Mouse (Mus musculus): Measurements from ENCODE around the gene Oit3. TPM values are rescaled to one million over a fixed set of nuclear protein-coding genes. Genes with fewer than 3 reads are reported as not detected.

Oit3 gene
- polyA plus RNA-seq (2014; fragmentation: Illumina TruSeq; extraction: RNeasy Lipid Tissue Mini Kit (QIAGEN cat#74804); ENCODE audit: low read depth, low replicate concordance), result 0.73 TPM

DNA sequence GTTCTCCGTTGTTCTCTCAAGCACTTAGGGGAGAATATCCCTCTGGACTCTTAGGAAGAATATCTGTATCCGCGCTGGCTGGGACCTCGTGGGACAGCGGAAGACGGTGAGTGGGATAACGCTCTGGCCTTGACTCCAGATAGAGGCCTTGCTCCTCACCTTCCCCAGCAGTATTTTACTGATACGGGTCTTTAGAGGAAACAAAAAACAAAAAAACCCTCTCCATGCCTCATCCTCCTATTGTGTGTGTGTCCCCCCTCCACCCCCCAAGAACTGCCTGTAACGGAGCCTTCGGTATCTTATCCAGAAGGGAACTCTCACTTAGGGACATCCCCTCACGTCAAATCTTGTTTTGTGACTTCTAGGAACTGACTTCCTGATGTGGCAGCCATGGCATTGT, at the start of gene Oit3:
TSS of gene Oit3 (minus strand) at position 44 of the 400 bp plus-strand sequence.

GRCm38 (mm10) chr10:59402899-59403792, 38.4 kb downstream of the Oit3 start, which contains the start of gene Pla2g12b:
Pla2g12b (plus strand) TSS chr10:59403660.

GRCm38 (mm10) chr10:59395461-59395860, 46.1 kb downstream of the Oit3 start, which contains the start of gene Gm10273:
Gm10273 (plus strand) TSS chr10:59395632.

Other genes with a start within 250 kb of the Oit3 start
- 272 TPM for gene Sept10, start 219.9 kb downstream of the Oit3 start, polyA plus RNA-seq (2014; fragmentation: Illumina TruSeq; extraction: RNeasy Lipid Tissue Mini Kit (QIAGEN cat#74804); ENCODE audit: low read depth, low replicate concordance)
- 10.9 TPM for gene Sowahc, start 219.8 kb downstream of the Oit3 start, polyA plus RNA-seq (2014; fragmentation: Illumina TruSeq; extraction: RNeasy Lipid Tissue Mini Kit (QIAGEN cat#74804); ENCODE audit: low read depth, low replicate concordance)
- 16.7 TPM for gene P4ha1, start 118.5 kb downstream of the Oit3 start, polyA plus RNA-seq (2014; fragmentation: Illumina TruSeq; extraction: RNeasy Lipid Tissue Mini Kit (QIAGEN cat#74804); ENCODE audit: low read depth, low replicate concordance)
- gene Gm10273, start 46.1 kb downstream of the Oit3 start, polyA plus RNA-seq (2014; fragmentation: Illumina TruSeq; extraction: RNeasy Lipid Tissue Mini Kit (QIAGEN cat#74804); ENCODE audit: low read depth, low replicate concordance), result 10.6 TPM
- not detected for gene Pla2g12b, start 38.1 kb downstream of the Oit3 start, polyA plus RNA-seq (2014; fragmentation: Illumina TruSeq; extraction: RNeasy Lipid Tissue Mini Kit (QIAGEN cat#74804); ENCODE audit: low read depth, low replicate concordance)
- not detected for gene Gm10322, start 174.3 kb upstream of the Oit3 start, polyA plus RNA-seq (2014; fragmentation: Illumina TruSeq; extraction: RNeasy Lipid Tissue Mini Kit (QIAGEN cat#74804); ENCODE audit: low read depth, low replicate concordance)
- gene Mcu, start 174.9 kb upstream of the Oit3 start, polyA plus RNA-seq (2014; fragmentation: Illumina TruSeq; extraction: RNeasy Lipid Tissue Mini Kit (QIAGEN cat#74804); ENCODE audit: low read depth, low replicate concordance), result 23.2 TPM